Mouse (Mus musculus) neural tube, embryonic 11.5 days (tissue): ENCODE measurements around the gene Ube2d2b. TPM values are rescaled to one million over a fixed set of nuclear protein-coding genes. Genes with fewer than 3 reads are reported as not detected.

Experiments used
- ATAC-seq: fragments of 200-750 bp; cut with Nextera tagmentation; 2 replicates; pipeline ENCODE4 v1.8.0; 2017; ENCODE audit warnings: moderate number of reproducible peaks, mild to moderate bottlenecking, moderate TSS enrichment, moderate library complexity; ENCODE audit not compliant: insufficient read depth, low FRiP score, low TSS enrichment
- DNase-seq: peaks from one replicate; pipeline ENCODE4 v3.0.0-alpha.2; 2015; ENCODE audit warnings: low spot score
- H3K27ac ChIP-seq: fragments of 300-500 bp; sonication (generic); 2 replicates; pipeline ENCODE4 v1.5.1; 2014; ENCODE audit warnings: low read depth, mild to moderate bottlenecking, low read length
- H3K27me3 ChIP-seq: fragments of 300-500 bp; sonication (generic); 2 replicates; pipeline ENCODE4 v1.6.1; 2014; ENCODE audit warnings: mild to moderate bottlenecking, low read length, mixed read lengths; ENCODE audit not compliant: control insufficient read depth, insufficient read depth
- H3K36me3 ChIP-seq: fragments of 300-500 bp; sonication (generic); 2 replicates; pipeline ENCODE4 v1.6.1; 2014; ENCODE audit warnings: mild to moderate bottlenecking, low read length, moderate library complexity, mixed read lengths; ENCODE audit not compliant: control insufficient read depth, insufficient read depth
- H3K4me1 ChIP-seq: fragments of 300-500 bp; sonication (generic); 2 replicates; pipeline ENCODE4 v1.6.1; 2014; ENCODE audit warnings: low read length, mixed read lengths; ENCODE audit not compliant: control insufficient read depth, insufficient read depth
- H3K4me2 ChIP-seq: fragments of 300-500 bp; sonication (generic); 2 replicates; pipeline ENCODE4 v1.6.1; 2014; ENCODE audit warnings: low read depth, mild to moderate bottlenecking, moderate library complexity
- H3K4me3 ChIP-seq: fragments of 300-500 bp; sonication (generic); 2 replicates; pipeline ENCODE4 v1.5.1; 2014; ENCODE audit warnings: low read depth, low read length
- H3K9ac ChIP-seq: fragments of 300-500 bp; sonication (generic); 2 replicates; pipeline ENCODE4 v1.6.1; 2014; ENCODE audit warnings: mild to moderate bottlenecking, low read length
- H3K9me3 ChIP-seq: fragments of 300-500 bp; sonication (generic); 2 replicates; pipeline ENCODE4 v1.6.1; 2016; ENCODE audit warnings: low read length; ENCODE audit not compliant: control insufficient read depth
- WGBS: fragments of 180-500 bp; shearing (Covaris S2); extraction: QIAGEN DNeasy Blood & Tissue Kit; methylation state at CpG from one replicate; pipeline ENCODE4 v1.1.7; 2014; 5-methylcytosine and 5-hydroxymethylcytosine counted together
- polyA plus RNA-seq: library from polyadenylated mRNA; unstranded; fragments of >200 nt; fragmentation: Nextera tagmentation; extraction: Ambion mirVana; gene quantifications from 2 replicates; pipeline ENCODE4 v1.2.1, GENCODE M21; 2014

The Ube2d2b gene
- polyA plus RNA-seq, 1 experiment from 2014 or later: not detected

GRCm38 (mm10) chr5:107847349-107847748 is 17.4 kb downstream of the Ube2d2b start:
- no peaks in the 10 kb centered on the region for H3K4me1 ChIP-seq
- H3K4me2 ChIP-seq: no peak overlapping the region
- H3K27me3 ChIP-seq: no peaks in the 10 kb centered on the region
- H3K9me3 ChIP-seq: no peaks in the 10 kb centered on the region
- no peak overlapping the region for H3K4me3 ChIP-seq
- no peak overlapping the region for H3K9ac ChIP-seq
- H3K36me3 ChIP-seq: no peaks in the 10 kb centered on the region; the same call in 1 of the 2 replicates
- DNase-seq: no peak
- 87% methylated on average over 5 of the region's 5 CpGs for WGBS
- ATAC-seq: no peak
- H3K27ac ChIP-seq: no peak overlapping the region

- no peak overlapping the region for H3K4me3 ChIP-seq
- no peak for DNase-seq
- no peak overlapping the region for H3K27ac ChIP-seq
- no peak for ATAC-seq
- no peaks in the 10 kb centered on the region for H3K4me1 ChIP-seq
- H3K9ac ChIP-seq: no peak overlapping the region
- no peaks in the 10 kb centered on the region for H3K27me3 ChIP-seq
- H3K36me3 ChIP-seq: no peaks in the 10 kb centered on the region
- WGBS: 74% methylated on average over 2 of the region's 2 CpGs
- H3K9me3 ChIP-seq: no peaks in the 10 kb centered on the region
- no peak overlapping the region for H3K4me2 ChIP-seq
Observed at GRCm38 (mm10) chr5:107847817-107848216, 17.9 kb downstream of the Ube2d2b start.

- Histone ChIP-seq H3K36me3 (no peaks in the 10 kb centered on the region), H3K27me3 (no peaks in the 10 kb centered on the region), H3K27ac (no peak overlapping the region), H3K4me1 (no peaks in the 10 kb centered on the region), H3K9me3 (no peaks in the 10 kb centered on the region), H3K4me2 (no peak overlapping the region), H3K4me3 (no peak overlapping the region), H3K9ac (no peak overlapping the region)
- WGBS: 92% methylated on average over 4 of the region's 4 CpGs
- DNase-seq (no peak), ATAC-seq (no peak)
Observed at GRCm38 (mm10) chr5:107848964-107849363, 19.1 kb downstream of the Ube2d2b start.

- no peak overlapping the region for H3K9ac ChIP-seq
- DNase-seq: no peak
- no peaks in the 10 kb centered on the region for H3K36me3 ChIP-seq
- H3K4me1 ChIP-seq: no peaks in the 10 kb centered on the region
- no peaks in the 10 kb centered on the region for H3K9me3 ChIP-seq
- no peaks in the 10 kb centered on the region for H3K27me3 ChIP-seq
- no peak overlapping the region for H3K4me2 ChIP-seq
- ATAC-seq: no peak
- H3K4me3 ChIP-seq: no peak overlapping the region
- no peak overlapping the region for H3K27ac ChIP-seq
- 54% methylated on average over 6 of the region's 6 CpGs for WGBS
Observed at GRCm38 (mm10) chr5:107853807-107854206, 23.9 kb downstream of the Ube2d2b start.

- ATAC-seq: no peak
- Histone ChIP-seq H3K36me3 (no peaks in the 10 kb centered on the region), H3K9me3 (no peaks in the 10 kb centered on the region), H3K4me2 (no peak overlapping the region), H3K27ac (no peak overlapping the region), H3K4me3 (no peak overlapping the region), H3K4me1 (no peaks in the 10 kb centered on the region), H3K9ac (no peak overlapping the region), H3K27me3 (no peaks in the 10 kb centered on the region)
- no peak for DNase-seq
- WGBS: 82% methylated on average over 3 of the region's 3 CpGs
Observed at GRCm38 (mm10) chr5:107854556-107854955, 24.7 kb downstream of the Ube2d2b start.

- Histone ChIP-seq H3K4me2 (no peak overlapping the region), H3K27ac (no peak overlapping the region), H3K4me3 (no peak overlapping the region), H3K36me3 (no peaks in the 10 kb centered on the region), H3K4me1 (no peaks in the 10 kb centered on the region), H3K27me3 (no peaks in the 10 kb centered on the region), H3K9ac (no peak overlapping the region), H3K9me3 (no peaks in the 10 kb centered on the region)
- WGBS: 85% methylated on average over 2 of the region's 2 CpGs
- DNase-seq (no peak), ATAC-seq (no peak)
Observed at GRCm38 (mm10) chr5:107855546-107855945, 25.6 kb downstream of the Ube2d2b start.

GRCm38 (mm10) chr5:107858963-107859362 is 29.1 kb downstream of the Ube2d2b start:
- ATAC-seq (no peak), DNase-seq (no peak)
- Histone ChIP-seq H3K27ac (no peak overlapping the region), H3K9me3 (no peaks in the 10 kb centered on the region), H3K4me2 (no peak overlapping the region), H3K9ac (no peak overlapping the region), H3K4me1 (no peaks in the 10 kb centered on the region), H3K4me3 (no peak overlapping the region), H3K27me3 (no peaks in the 10 kb centered on the region), H3K36me3 (no peaks in the 10 kb centered on the region)
- WGBS: 52% methylated on average over 2 of the region's 2 CpGs

GRCm38 (mm10) chr5:107863971-107864370 is 34.1 kb downstream of the Ube2d2b start:
- Histone ChIP-seq H3K4me1 (no peaks in the 10 kb centered on the region), H3K9ac (no peak overlapping the region), H3K27ac (no peak overlapping the region), H3K4me2 (no peak overlapping the region), H3K36me3 (no peaks in the 10 kb centered on the region), H3K27me3 (no peaks in the 10 kb centered on the region), H3K9me3 (no peaks in the 10 kb centered on the region), H3K4me3 (no peak overlapping the region)
- ATAC-seq: no peak
- 89% methylated on average over 3 of the region's 3 CpGs for WGBS
- DNase-seq: no peak

GRCm38 (mm10) chr5:107866127-107867126 is 36.5 kb downstream of the Ube2d2b start:
- Histone ChIP-seq H3K4me1 (no peaks in the 10 kb centered on the region), H3K9me3 (no peaks in the 10 kb centered on the region), H3K9ac (no peak overlapping the region), H3K36me3 (no peaks in the 10 kb centered on the region), H3K27me3 (no peaks in the 10 kb centered on the region), H3K4me2 (no peak overlapping the region), H3K27ac (no peak overlapping the region), H3K4me3 (no peak overlapping the region)
- DNase-seq: no peak
- ATAC-seq: no peak
- 76% methylated on average over 2 of the region's 2 CpGs for WGBS
